Mouse (Mus musculus) ES-E14 (cell line): ENCODE measurements around the gene Rassf8.

Experiments
- CHD2 ChIP-seq: IDR thresholded peaks from 2 replicates; pipeline ENCODE4 v1.6.1; 2014; ENCODE audit warnings: mild to moderate bottlenecking, low read depth, low read length, inconsistent platforms
- HCFC1 ChIP-seq: IDR thresholded peaks from 2 replicates; pipeline ENCODE4 v1.6.1; 2012; ENCODE audit warnings: low read length, inconsistent platforms, borderline replicate concordance; ENCODE audit not compliant: insufficient read depth
- MAFK ChIP-seq: IDR thresholded peaks from 2 replicates; pipeline ENCODE4 v1.6.1; 2014; ENCODE audit warnings: mild to moderate bottlenecking, low read depth, low read length, inconsistent platforms; ENCODE audit not compliant: insufficient read depth
- ZC3H11A ChIP-seq: IDR thresholded peaks from 2 replicates; pipeline ENCODE4 v1.6.1; 2012; ENCODE audit warnings: low read depth, mild to moderate bottlenecking, inconsistent platforms, low read length, borderline replicate concordance
- ZNF384 ChIP-seq: IDR thresholded peaks from 2 replicates; pipeline ENCODE4 v1.6.1; 2012; ENCODE audit warnings: low read depth, low read length, inconsistent platforms

GRCm38 (mm10) chr6:145762016-145762415 lies 15.5 kb downstream of the Rassf8 start:
- no peak for TF ChIP-seq CHD2
- no peak for TF ChIP-seq MAFK
- no peak for TF ChIP-seq ZC3H11A
- no peak for TF ChIP-seq ZNF384
- no peak for TF ChIP-seq HCFC1
